Mouse (Mus musculus): Measurements from ENCODE around the gene Rpl27.
"Not testable (repeated sequence)": the region's sequence is repeated elsewhere in the genome, so short reads cannot be mapped to it uniquely, and the experiment has no call there.

The Rpl27 gene

DNA sequence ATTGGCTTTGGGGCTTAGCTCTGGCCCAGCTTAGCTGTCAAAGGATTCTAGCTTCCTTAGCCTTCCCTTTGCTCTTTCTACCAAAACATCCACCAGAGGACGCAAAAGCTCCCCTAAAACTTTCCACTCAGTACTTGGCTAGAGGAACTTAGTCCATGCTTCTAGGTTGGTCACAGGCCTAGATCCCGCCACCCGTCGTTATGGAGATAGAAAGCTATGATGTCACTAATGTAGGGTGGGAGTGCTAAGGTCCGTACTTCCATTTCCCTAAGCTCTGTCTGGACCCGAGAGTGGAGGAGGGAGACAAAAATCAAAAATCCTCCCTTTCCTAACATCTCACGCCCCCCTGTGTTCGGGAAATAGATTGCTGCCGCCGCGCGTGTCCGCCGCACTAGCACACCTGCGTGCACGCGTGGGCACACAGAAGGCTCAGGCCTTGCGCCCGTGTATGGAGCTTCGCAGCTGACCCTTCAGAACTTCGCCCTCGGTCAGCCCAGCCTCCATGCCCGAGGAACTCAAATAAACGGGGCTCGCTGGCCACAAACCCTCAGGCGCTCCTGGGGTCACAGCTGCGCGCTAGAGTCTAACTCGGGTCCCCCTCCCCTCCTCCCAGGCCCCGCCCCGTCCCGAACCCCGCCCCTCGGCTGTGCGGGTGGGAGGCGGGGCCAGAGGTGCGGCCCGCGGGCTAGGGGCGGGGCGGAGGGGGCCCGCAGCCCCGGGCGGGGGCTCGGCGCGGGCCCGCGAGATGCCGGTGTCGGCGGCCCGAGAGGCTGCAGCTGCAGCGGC, 25.6 kb downstream of the Rpl27 start:
- DNase-seq (ENCODE audit: low read depth, low spot score) = no peak

DNA sequence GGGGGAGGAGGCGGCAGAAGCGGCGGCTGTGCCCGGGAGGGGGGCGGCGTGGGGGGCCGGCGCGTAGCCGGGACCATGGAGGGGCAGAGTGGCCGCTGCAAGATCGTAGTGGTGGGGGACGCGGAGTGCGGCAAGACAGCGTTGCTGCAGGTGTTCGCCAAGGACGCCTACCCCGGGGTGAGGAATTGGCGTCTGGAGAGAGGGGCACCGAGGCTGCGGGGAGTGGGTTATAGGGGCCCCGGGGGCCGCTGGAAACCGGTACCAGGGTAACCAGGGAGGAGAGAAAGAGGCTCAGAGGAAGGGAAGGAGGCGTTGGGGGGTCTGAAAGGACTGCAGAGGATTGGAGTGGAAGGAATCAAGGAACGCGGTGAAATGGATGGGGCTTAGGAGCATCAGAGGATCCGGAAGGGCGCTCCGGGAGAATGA, 26.2 kb downstream of the Rpl27 start:
- DNase-seq (ENCODE audit: low read depth, low spot score) = no peak

DNA sequence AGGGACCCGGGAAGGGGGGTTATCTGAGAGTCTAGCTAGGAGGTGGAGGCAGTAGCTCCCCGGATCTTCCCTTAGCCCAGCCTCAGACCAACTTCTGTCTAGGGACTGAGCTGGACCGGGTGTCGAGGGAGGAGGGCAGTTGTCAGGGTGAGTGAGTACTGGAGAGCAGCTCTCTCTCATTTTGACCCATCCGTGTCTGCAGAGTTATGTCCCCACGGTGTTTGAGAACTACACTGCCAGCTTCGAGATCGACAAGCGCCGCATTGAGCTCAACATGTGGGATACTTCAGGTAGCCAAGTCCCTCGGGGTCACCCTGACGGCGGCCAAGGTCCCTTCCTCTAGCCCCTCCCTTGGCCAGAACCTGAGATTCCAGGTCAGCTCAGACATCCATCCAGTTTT, 26.6 kb downstream of the Rpl27 start:
- DNase-seq (ENCODE audit: low read depth, low spot score) = no peak

DNA sequence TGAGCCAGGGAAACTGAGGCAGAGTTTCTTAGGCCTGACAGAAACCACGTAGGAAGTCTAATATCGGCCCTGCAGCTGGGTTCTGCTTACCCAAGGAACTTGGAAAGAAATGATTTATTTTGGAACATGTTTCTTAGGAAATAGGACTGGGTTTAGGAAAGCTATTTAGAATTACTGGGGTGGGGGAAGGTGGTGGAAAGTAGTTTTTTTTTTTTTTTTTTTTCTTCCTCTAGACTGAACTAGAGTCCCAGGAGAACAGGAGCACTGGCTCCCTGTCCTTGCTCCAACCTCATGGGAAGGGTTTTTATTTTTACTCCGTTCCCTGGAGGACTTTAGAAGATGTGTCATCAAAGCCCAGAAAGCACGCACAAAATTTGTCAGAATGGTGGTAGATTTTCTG, 27.1 kb downstream of the Rpl27 start:
- no peak for DNase-seq (ENCODE audit: low read depth, low spot score)

DNA sequence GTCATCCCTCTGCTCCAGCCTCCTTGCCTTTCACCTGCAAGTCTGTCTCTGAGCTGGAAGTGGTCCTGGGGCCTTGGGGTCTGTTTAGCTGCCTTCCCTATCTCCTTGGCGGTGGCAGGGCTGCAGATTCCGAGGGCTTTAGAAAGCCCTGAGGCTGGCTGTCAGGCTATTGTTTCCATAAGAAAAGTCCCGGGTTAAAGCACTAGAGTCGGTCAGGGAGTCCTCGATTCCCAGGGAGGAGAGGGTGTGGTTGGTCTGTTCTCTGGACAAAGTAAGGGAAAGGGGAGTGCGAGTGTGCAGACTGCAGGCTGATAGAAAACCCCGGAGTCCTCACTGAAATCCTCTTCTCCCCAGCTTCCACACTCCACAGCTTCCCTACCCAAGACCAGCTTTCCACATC, 28.1 kb downstream of the Rpl27 start:
- DNase-seq (ENCODE audit: low read depth, low spot score) = no peak

DNA sequence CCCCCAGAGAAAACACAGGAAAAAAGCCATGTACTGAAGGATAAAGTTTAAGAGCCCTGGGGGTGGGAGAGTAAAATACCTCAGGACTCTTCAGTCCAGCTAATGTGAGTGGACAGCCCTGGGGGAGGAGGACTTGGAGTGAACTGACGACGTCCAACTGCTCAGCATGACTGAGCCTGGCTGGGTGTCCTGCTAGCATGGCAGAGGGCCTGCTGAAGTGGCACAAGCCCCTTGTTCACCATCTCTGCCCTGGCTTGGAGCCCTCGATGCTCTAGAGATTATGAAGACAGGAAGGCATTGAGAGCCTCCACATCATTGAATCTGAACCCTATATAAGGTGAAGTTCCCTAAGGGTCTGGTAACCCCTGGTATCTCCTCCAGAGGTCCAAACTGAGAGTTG, 29.8 kb downstream of the Rpl27 start:
- DNase-seq (ENCODE audit: low read depth, low spot score) = no peak

DNA sequence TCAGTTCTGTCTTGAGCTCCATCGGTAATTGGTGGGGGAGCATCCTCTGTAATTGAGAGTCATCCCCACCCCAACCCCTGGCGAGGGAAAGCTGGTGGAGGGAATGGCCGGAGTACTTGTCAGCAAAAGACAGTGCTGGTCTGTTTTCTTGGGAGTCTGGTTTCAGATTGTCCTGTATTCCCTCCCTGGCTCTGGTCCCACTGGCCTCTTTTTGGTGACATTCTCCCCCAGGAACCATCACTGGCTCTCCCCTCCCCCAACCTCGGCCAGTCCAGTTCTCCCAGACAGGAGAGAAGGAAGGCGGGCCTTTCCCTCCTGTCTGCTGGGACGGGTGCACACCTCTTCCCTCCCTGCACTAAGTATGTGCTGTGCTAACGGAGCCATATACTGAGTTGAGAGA, 30.2 kb downstream of the Rpl27 start:
- DNase-seq (ENCODE audit: low read depth, low spot score) = no peak

DNA sequence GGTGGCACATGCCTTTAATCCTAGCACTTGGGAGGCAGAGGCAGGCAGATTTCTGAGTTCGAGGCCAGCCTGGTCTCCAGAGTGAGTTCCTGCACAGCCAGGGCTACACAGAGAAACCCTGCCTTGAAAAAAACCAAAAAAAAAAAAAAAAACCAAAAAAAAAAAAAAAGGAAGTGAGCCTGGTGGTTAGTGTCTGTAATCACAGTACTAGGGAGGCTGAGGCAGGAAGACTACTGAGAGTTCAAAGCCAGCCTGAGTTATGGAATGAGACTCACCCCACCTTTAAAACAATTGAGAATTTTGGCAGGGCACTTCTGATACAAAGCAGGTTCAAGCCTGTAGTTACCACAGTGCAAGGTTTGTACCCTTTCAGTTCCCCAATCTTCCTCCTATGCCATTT, 31.6 kb downstream of the Rpl27 start:
- not testable (repeated sequence) for DNase-seq (ENCODE audit: low read depth, low spot score)

DNA sequence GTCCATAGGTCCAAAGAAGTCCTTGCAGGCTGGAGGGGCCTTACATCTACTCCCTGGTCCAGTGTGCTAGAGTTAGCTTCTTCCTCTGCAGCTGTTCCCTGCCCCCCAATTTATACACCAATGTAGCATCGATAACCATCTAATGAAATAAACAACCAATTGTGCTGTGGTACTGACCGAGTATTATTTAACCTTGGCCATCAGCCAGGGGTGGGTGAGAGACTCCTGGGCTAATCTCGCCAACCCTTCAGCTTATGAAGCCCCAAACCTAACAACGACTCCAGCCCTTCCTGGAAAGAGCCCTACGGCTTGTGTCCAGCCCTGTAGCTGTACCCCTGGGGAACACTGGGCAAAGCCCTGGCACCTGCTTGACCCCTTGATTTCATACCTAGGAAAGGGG, 32.2 kb downstream of the Rpl27 start:
- no peak for DNase-seq (ENCODE audit: low read depth, low spot score)

DNA sequence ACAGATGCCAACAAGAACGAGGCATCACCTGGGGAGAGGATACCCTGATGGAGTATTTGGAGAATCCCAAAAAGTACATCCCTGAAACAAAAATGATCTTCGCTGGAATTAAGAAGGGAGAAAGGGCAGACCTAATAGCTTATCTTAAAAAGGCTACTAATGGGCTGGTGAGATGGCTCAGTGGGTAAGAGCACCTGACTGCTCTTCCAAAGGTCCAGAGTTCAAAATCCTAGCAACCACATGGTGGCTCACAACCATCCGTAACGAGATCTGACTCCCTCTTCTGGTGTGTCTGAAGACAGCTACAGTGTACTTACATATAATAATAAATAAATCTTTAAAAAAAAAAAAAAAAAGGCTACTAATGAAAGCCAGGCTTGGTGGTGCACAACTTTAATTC, 34.3 kb downstream of the Rpl27 start:
- DNase-seq (ENCODE audit: low read depth, low spot score) = not testable (repeated sequence)

DNA sequence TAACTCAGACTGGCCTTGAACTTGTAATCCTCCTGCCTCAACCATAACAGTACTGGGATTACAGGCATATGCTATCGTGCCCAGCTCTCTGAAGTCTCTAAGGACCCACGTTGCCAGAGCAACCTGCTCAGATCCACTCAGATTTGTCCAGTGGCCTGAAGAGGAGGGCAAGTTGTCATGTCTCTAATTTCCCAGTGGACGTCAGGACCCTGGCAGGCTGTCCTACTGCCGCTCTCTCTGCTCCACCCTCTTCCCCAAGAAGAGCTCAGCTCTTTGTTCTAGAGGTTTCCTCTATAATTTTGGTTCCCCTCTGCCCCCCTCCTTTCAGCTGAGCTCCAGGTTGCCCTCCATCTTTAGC, 35.1 kb downstream of the Rpl27 start:
- no peak for DNase-seq (ENCODE audit: low read depth, low spot score)

DNA sequence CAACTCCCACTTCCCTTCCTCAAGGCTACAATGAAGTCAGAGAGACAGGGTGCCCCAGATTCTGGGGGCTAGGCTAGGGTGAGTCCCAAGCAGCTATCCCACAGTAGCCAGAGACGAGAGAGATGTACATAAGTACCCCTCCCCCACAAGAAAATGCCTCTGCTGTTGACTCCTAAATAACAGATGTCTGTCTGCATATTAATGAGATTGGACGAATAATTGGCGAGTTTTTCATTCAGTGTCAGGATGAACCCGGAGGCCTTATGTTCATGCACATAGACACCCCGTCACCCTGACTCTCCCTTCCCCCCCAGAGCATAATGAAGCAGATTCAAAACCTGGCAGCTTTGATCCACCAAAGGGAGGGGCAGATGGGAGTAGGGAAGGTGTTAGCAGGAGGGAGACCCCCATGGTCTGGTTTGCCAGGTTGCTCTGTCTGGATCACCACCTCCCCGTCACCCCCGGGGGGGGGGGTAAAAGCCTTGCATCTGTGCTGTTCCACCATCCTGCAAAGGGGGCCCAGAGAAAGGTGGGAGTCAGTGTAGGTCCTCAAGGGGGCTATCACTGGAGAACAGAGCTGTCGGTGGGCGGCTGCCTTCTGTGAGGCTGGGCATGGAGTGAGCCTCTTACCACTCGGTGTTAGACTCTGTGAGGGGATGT, 35.6 kb downstream of the Rpl27 start:
- DNase-seq (ENCODE audit: low read depth, low spot score) = no peak

DNA sequence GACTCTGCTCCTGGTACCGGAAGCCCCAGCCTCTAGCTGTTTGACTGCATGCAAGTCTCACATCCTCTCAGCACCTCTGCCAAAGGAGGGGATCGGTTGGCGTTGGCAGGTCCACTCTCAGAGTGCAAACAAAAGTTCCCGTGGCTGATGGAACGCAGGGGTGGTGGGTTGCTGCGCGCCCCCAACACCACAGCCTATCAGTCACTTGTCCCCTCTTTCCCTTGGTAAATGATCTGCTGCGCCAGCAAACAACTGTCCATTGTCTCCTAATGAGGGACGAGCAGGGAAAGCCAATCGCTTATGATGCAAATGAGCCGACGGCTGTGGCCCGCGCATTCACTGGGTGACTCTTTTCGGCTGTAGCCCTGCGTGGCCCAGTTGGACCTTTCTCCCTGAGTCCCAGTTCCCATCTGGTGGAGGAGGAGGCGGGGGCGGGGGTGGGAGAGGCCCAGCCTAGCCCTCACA, 37.1 kb downstream of the Rpl27 start:
- no peak for DNase-seq (ENCODE audit: low read depth, low spot score)

DNA sequence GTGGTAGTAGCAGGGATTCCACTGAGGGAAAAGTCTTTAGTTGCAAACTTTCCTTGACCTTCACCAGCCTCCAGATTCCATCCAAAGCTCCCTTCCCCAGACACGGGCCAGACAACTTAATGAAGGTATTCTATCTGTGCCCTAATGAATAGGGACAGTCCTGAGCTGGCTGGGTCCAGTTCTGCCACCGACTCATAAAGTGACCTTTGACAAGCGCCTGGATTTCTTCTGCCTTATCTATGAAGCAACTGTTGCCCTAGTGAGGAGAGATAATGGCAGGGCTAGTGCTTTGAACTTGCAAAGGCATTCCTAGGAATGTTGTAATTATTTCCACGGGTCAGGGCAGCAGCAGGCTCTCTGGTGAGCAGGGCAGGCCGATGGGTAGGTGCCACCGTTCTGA, 38.8 kb downstream of the Rpl27 start:
- no peak for DNase-seq (ENCODE audit: low read depth, low spot score)

DNA sequence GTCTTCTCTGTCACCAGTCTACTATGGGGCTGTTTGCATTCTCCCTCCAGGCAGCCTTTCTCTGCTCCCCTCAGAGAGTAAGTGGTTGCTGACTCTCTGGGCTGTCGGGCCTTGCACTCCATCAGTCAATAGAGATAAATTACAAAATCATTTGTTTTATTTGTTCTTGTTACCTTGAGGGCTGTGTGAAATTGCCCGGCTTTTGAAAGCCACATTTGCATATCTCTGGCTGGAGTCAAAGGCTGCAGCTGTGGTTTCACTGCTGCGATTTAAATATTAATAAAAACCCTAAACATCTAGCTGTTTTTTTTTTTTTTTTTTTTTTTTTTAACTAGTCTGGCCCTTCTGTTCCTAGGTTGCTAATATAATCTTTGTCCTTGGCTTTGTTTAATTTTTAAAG, 41.7 kb downstream of the Rpl27 start:
- DNase-seq (ENCODE audit: low read depth, low spot score) = no peak

DNA sequence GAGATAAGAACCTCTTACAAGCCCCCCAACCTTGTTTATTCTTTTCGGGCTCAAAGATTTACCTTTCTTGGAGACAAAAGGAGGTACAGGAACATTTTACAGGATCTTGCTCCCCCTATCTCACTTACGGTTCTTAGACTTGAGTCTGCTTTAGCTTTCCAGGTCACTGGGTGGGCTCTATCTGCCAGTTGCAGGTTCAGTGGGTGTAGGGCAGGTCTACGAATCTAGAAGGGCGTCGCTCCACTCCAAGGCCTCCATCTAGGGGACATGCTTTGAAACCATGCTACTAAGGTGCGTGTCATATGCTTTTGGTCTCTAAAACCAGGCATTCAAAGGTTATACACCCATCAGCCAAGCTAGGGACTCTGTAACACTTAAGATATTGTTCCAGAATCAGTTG, 42.1 kb downstream of the Rpl27 start:
- no peak for DNase-seq (ENCODE audit: low read depth, low spot score)

DNA sequence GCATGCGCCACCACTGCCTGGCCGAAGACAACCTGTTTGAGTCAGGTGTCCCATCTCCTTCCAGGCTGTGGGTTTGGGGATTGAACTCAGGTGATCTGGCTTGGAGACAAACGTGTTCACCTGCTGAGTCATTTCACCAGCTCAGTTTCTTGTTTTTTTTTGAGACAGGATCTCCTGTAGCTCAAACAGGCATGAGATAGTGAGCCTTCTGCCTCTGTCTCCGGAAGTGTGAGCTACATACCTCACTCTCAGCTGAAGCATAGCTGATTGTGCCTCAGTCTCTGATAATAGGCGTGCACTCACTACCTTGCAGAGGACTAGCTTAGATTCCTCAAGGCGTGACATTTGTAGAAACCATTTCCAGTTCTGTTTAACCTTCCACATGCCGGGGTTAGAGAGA, 42.7 kb downstream of the Rpl27 start:
- DNase-seq (ENCODE audit: low read depth, low spot score) = no peak

DNA sequence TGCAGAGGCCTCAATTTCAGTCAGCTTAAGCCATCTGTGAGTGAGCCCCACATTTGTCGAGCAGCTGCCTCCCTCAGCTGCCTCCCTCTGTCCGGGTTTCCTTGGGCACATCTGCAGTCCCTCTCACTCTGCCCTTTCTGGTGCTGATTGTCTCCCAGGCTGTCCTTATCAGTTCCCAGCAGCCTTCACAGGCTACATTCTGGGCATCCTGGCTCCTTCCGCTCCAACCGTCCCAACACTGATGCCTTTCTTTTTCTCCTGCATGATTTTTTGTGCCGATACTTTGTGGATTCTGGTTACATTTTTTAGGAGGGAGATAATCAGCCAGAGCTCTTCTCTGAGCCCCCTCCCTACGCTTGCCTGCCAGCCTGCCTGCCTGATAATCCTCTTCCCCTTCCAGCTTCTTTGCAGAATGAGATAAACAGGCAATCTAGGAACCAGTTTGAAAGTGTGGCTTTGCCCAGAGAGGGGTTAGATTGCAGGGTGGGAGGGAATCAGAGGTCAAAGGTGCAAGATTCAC, 43.5 kb downstream of the Rpl27 start:
- DNase-seq (ENCODE audit: low read depth, low spot score) = peak; percentile 61

DNA sequence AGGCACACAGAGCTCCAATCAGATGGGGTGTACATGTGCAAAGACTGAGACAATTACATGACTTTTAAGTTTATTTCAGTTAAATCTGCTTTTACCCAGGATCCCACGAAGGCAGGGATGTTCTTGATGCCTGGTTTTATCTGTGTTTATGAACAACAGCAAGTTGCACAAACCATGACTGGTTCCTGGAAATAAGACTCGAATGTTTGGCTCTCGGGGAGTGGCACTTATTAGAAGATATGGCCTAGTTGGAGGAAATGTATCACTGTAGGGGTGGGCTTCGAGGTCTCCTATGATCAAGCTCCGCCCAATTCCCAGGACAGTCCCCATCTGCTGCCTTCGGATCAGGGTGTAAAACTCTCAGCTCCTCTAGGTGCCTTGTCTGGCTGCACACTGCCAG, 44.0 kb downstream of the Rpl27 start:
- DNase-seq (ENCODE audit: low read depth, low spot score) = no peak

Measured in c-Kit-negative CD71-positive TER-119-positive erythroid progenitor cells, embryonic 14.5 days (primary cell).